21 mouse cellular contexts compared by ENCODE assay signal in genomic region chr2:83681332-83681731, GRCm38 (mm10). TPM values are rescaled to one million over a fixed set of nuclear protein-coding genes. Genes with fewer than 3 reads are reported as not detected.
DNase-seq lines count a peak whose midpoint lies in the region; ATAC-seq and TF ChIP-seq lines count a peak whose summit lies in the region.
"Had no signal": no experiment of that assay in that cellular context is flagged by ENCODE, and none has a peak within 500 bp of the region (broad histone marks: within the 10 kb centered on the region; RNA-seq: fewer than 3 reads in every experiment).

No protein-coding gene starts in this region.

- no peaks in the 10 kb centered on the region for H3K36me3 ChIP-seq in heart, embryonic 13.5 days
- no peaks in the 10 kb centered on the region for H3K36me3 ChIP-seq in kidney, postnatal 0 days (ENCODE audit: insufficient read depth, low read length)
- H3K36me3 ChIP-seq in testis, adult 2 months (ENCODE audit: control insufficient read depth, insufficient read depth, low read length): no peaks in the 10 kb centered on the region
- H3K36me3 ChIP-seq: limb, embryonic 13.5 days; liver, embryonic 13.5 days had no signal

- 80% methylated on average over 8 of the region's 8 CpGs for WGBS in heart, embryonic 13.5 days
- 68% methylated on average over 8 of the region's 8 CpGs for WGBS in kidney, postnatal 0 days

- no peaks in the 10 kb centered on the region for H3K9me3 ChIP-seq in heart, embryonic 13.5 days
- no peaks in the 10 kb centered on the region for H3K9me3 ChIP-seq in kidney, postnatal 0 days (replicated peaks; ENCODE audit: low read length)
- H3K9me3 ChIP-seq: embryonic facial prominence, embryonic 13.5 days; limb, embryonic 13.5 days; liver, embryonic 13.5 days had no signal

- no peak overlapping the region for H3K4me2 ChIP-seq in heart, embryonic 13.5 days
- no peak overlapping the region for H3K4me2 ChIP-seq in kidney, postnatal 0 days (ENCODE audit: low read length)
- H3K4me2 ChIP-seq: embryonic facial prominence, embryonic 13.5 days; hindbrain, embryonic 14.5 days; limb, embryonic 13.5 days; liver, embryonic 13.5 days; midbrain, embryonic 11.5 days had no signal

- H3K9ac ChIP-seq in heart, embryonic 13.5 days: no peak overlapping the region
- H3K9ac ChIP-seq in kidney, postnatal 0 days (ENCODE audit: low read depth, low read length): no peak overlapping the region
- H3K9ac ChIP-seq: embryonic facial prominence, embryonic 13.5 days; hindbrain, embryonic 14.5 days; limb, embryonic 13.5 days; liver, embryonic 13.5 days had no signal

- DNase-seq in heart, postnatal 4 days: no peak
- DNase-seq in kidney, postnatal 0 days (ENCODE audit: low spot score): peak; percentile 31
- no peak for DNase-seq in kidney, postnatal 14 days
- no peak for DNase-seq in testis, postnatal 10 days (ENCODE audit: low spot score)
- DNase-seq in layer of hippocampus, adult 9-11 months: no peak
- DNase-seq: adrenal gland, postnatal 10 days; cerebellum, postnatal 10 days; heart, postnatal 10 days; kidney, adult 11 months; liver, embryonic 13.5 days; right cerebral cortex, postnatal 14 days; thymus, postnatal 25 days had no signal

- 0 out of 2 replicates have a peak overlapping the region, but pooled peaks have one; percentile 20 for H3K27ac ChIP-seq in heart, embryonic 13.5 days (replicated peaks)
- H3K27ac ChIP-seq in kidney, postnatal 0 days: peak overlapping the region; percentile 9; the same call in 1 of the 2 replicates
- H3K27ac ChIP-seq in testis, adult 2 months (ENCODE audit: control insufficient read depth, insufficient read depth, low read depth, low read length): peak overlapping the region; percentile 51; the same call in 1 of the 2 replicates
- H3K27ac ChIP-seq: embryonic facial prominence, embryonic 13.5 days; hindbrain, embryonic 14.5 days; limb, embryonic 13.5 days; liver, embryonic 13.5 days had no signal

- no peak for TF ChIP-seq POLR2A in testis, adult 2 months (IDR thresholded peaks at IDR 0.05; ENCODE audit: control insufficient read depth, low read depth, low read length)

- no peak for TF ChIP-seq CTCF in kidney, postnatal 0 days (IDR thresholded peaks at IDR 0.05; ENCODE audit: low read depth)
- TF ChIP-seq CTCF in testis, adult 2 months (IDR thresholded peaks at IDR 0.05; ENCODE audit: control insufficient read depth, insufficient read depth, insufficient replicate concordance, low read depth, low read length): no peak

- H3K4me1 ChIP-seq in heart, embryonic 13.5 days: peaks cover 13% of the 10 kb centered on the region
- H3K4me1 ChIP-seq in kidney, postnatal 0 days (replicated peaks; ENCODE audit: insufficient read depth, low read length): 0 out of 2 replicates have a peak, but pooled peaks cover 8% of the 10 kb centered on the region
- no peaks in the 10 kb centered on the region; the same call in 1 of the 2 replicates for H3K4me1 ChIP-seq in testis, adult 2 months (ENCODE audit: control insufficient read depth, insufficient read depth, low read length)
- H3K4me1 ChIP-seq: embryonic facial prominence, embryonic 13.5 days; limb, embryonic 13.5 days had no signal

- no peaks in the 10 kb centered on the region for H3K27me3 ChIP-seq in heart, embryonic 13.5 days (replicated peaks)
- H3K27me3 ChIP-seq in kidney, postnatal 0 days (ENCODE audit: insufficient read depth, low read length): no peaks in the 10 kb centered on the region
- no peaks in the 10 kb centered on the region for H3K27me3 ChIP-seq in testis, adult 2 months (ENCODE audit: control insufficient read depth, insufficient read depth, low read length)
- H3K27me3 ChIP-seq: embryonic facial prominence, embryonic 13.5 days; limb, embryonic 13.5 days; liver, embryonic 13.5 days had no signal

- no peak for ATAC-seq in heart, embryonic 13.5 days (ENCODE audit: extremely low read depth, insufficient number of reproducible peaks, low FRiP score, low TSS enrichment)
- ATAC-seq in kidney, postnatal 0 days (replicated peaks; ENCODE audit: low FRiP score, low read depth): no peak
- ATAC-seq: activated CD4-positive, CD25-positive, alpha-beta regulatory T cell, adult 4 months; CD4-positive, CD25-positive, alpha-beta regulatory T cell, adult 4 months; forebrain, embryonic 16.5 days had no signal

- H3K4me3 ChIP-seq in heart, embryonic 13.5 days: no peak overlapping the region
- no peak overlapping the region for H3K4me3 ChIP-seq in kidney, postnatal 0 days (replicated peaks; ENCODE audit: low read depth, low read length)
- no peak overlapping the region for H3K4me3 ChIP-seq in testis, adult 2 months (ENCODE audit: control insufficient read depth, low read depth, low read length)
- H3K4me3 ChIP-seq: embryonic facial prominence, embryonic 13.5 days; limb, embryonic 13.5 days; liver, embryonic 13.5 days had no signal

RNA-seq across cellular contexts. Expression of gene Zc3h15, which starts 37.1 kb away (rescaled TPM):
- polyA plus RNA-seq in heart, embryonic 13.5 days (2015; fragmentation: Nextera tagmentation; extraction: Ambion mirVana): 83.4 and 107 TPM in 2 replicates
- 10 to 100 TPM; 60.5 to 64.9 TPM for total RNA-seq in heart, postnatal 4 days (2021)
- 158 and 160 TPM in 2 replicates for polyA plus RNA-seq in kidney, postnatal 0 days (2015; fragmentation: Nextera tagmentation; extraction: Ambion mirVana)
- 37.0 and 39.9 TPM in 2 replicates for polyA plus RNA-seq in testis, adult 2 months (2012; rRNA removed)

RNA-seq across cellular contexts. Expression of gene Itgav, which starts 42.9 kb away (rescaled TPM):
- 48.8 and 50.4 TPM in 2 replicates for polyA plus RNA-seq in heart, embryonic 13.5 days (2015; fragmentation: Nextera tagmentation; extraction: Ambion mirVana)
- 10 to 100 TPM; 57.2 to 64.7 TPM for total RNA-seq in heart, postnatal 4 days (2021)
- polyA plus RNA-seq in kidney, postnatal 0 days (2015; fragmentation: Nextera tagmentation; extraction: Ambion mirVana): 164 and 165 TPM in 2 replicates
- 3.1 and 4.1 TPM in 2 replicates for polyA plus RNA-seq in testis, adult 2 months (2012; rRNA removed)
